Mouse (Mus musculus) megakaryocyte-erythroid progenitor cell, adult 5-6 weeks (primary cell): Measurements from ENCODE around the gene Spa17. TPM values are rescaled to one million over a fixed set of nuclear protein-coding genes. Genes with fewer than 3 reads are reported as not detected.

Source experiments
- ATAC-seq: replicated peaks from 2 replicates; pipeline ENCODE4 v1.8.0; 2016; ENCODE audit warnings: mild to moderate bottlenecking, inconsistent platforms; ENCODE audit not compliant: severe bottlenecking, poor library complexity, low FRiP score, low TSS enrichment
- total RNA-seq, 2 experiments: library from RNA; stranded (forward) in 1 of 2; stranded (reverse) in 1 of 2; fragments of 200-1000, 215-1000 nt in 1 of 2; fragments of >200 nt in 1 of 2; fragmentation: Nextera tagmentation in 1 of 2; gene quantifications; 2 replicates each; pipeline ENCODE4 v1.2.3; 2014 to 2017

The Spa17 gene
- total RNA-seq, 2 experiments from 2014 or later = 9.8 TPM; not detected in 1

GRCm38 (mm10) chr9:37624502-37624901 lies 11.0 kb upstream of the Spa17 start:
- no peak for ATAC-seq

GRCm38 (mm10) chr9:37623981-37624380 lies 10.5 kb upstream of the Spa17 start:
- no peak for ATAC-seq

- no peak for ATAC-seq
Measured at GRCm38 (mm10) chr9:37621290-37621689, 7.8 kb upstream of the Spa17 start.

GRCm38 (mm10) chr9:37616770-37617169 lies 3.2 kb upstream of the Spa17 start:
- 0 out of 2 replicates have a peak, but pooled peaks have one; percentile 27 for ATAC-seq

GRCm38 (mm10) chr9:37615220-37615619 lies 1.7 kb upstream of the Spa17 start:
- no peak for ATAC-seq

GRCm38 (mm10) chr9:37614316-37614715 lies 794 bp upstream of the Spa17 start:
- no peak for ATAC-seq

GRCm38 (mm10) chr9:37613911-37614280 lies 374 bp upstream of the Spa17 start:
- peak; percentile 24 for ATAC-seq

GRCm38 (mm10) chr9:37609558-37609957 lies 4.0 kb downstream of the Spa17 start:
- ATAC-seq = no peak

GRCm38 (mm10) chr9:37605089-37605488 lies 8.4 kb downstream of the Spa17 start:
- ATAC-seq = no peak

- ATAC-seq = peak; percentile 95
Measured at GRCm38 (mm10) chr9:37600538-37601205, 12.8 kb downstream of the Spa17 start.

- ATAC-seq = no peak
Measured at GRCm38 (mm10) chr9:37598637-37599036, 14.9 kb downstream of the Spa17 start.

- ATAC-seq = no peak
Measured at GRCm38 (mm10) chr9:37595570-37595969, 18.0 kb downstream of the Spa17 start.

- no peak for ATAC-seq
Measured at GRCm38 (mm10) chr9:37593690-37594089, 19.8 kb downstream of the Spa17 start.

GRCm38 (mm10) chr9:37592633-37593032 lies 20.9 kb downstream of the Spa17 start:
- ATAC-seq = peak; percentile 48

GRCm38 (mm10) chr9:37592025-37592424 lies 21.5 kb downstream of the Spa17 start:
- ATAC-seq = peak; percentile 77

- ATAC-seq = no peak
Measured at GRCm38 (mm10) chr9:37590381-37590780, 23.1 kb downstream of the Spa17 start.

GRCm38 (mm10) chr9:37586718-37587117 lies 26.8 kb downstream of the Spa17 start:
- ATAC-seq = peak; percentile 58; the same call in 1 of the 2 replicates

GRCm38 (mm10) chr9:37583594-37583993 lies 29.9 kb downstream of the Spa17 start:
- ATAC-seq = no peak

GRCm38 (mm10) chr9:37576436-37576930 lies 37.0 kb downstream of the Spa17 start:
- peak; percentile 86 for ATAC-seq

GRCm38 (mm10) chr9:37572204-37572876 lies 41.2 kb downstream of the Spa17 start:
- ATAC-seq = peak; percentile 28
